Mouse (Mus musculus): Measurements from ENCODE around the gene Zmiz1. TPM values are rescaled to one million over a fixed set of nuclear protein-coding genes. Genes with fewer than 3 reads are reported as not detected.

Zmiz1 gene
- total and polyA plus RNA-seq, 2 experiments from 2014 or later = 38.0 to 75.6 TPM

- 81% methylated on average over 11 of the region's 11 CpGs for WGBS
- Histone ChIP-seq H3K4me2 (ENCODE audit: low read depth) (no peak overlapping the region), H3K27me3 (ENCODE audit: insufficient read depth, low read length) (no peaks in the 10 kb centered on the region), H3K9me3 (ENCODE audit: low read length) (no peaks in the 10 kb centered on the region), H3K4me3 (ENCODE audit: low read depth, low read length) (no peak overlapping the region), H3K4me1 (ENCODE audit: insufficient read depth) (no peaks in the 10 kb centered on the region), H3K9ac (no peak overlapping the region), H3K27ac (ENCODE audit: low read depth, low read length) (no peak overlapping the region), H3K36me3 (ENCODE audit: insufficient read depth) (0 out of 2 replicates have a peak, but pooled peaks cover 4% of the 10 kb centered on the region)
- ATAC-seq = no peak
- DNase-seq = no peak
- TF ChIP-seq CTCF (IDR thresholded peaks at IDR 0.05; ENCODE audit: low read depth) = no peak
Observed at GRCm38 (mm10) chr14:25534918-25535582, 76.1 kb downstream of the Zmiz1 start.

- Histone ChIP-seq H3K4me1 (ENCODE audit: insufficient read depth) (no peaks in the 10 kb centered on the region), H3K9ac (no peak overlapping the region), H3K27ac (ENCODE audit: low read depth, low read length) (no peak overlapping the region), H3K27me3 (ENCODE audit: insufficient read depth, low read length) (no peaks in the 10 kb centered on the region), H3K9me3 (ENCODE audit: low read length) (no peaks in the 10 kb centered on the region), H3K4me2 (ENCODE audit: low read depth) (no peak overlapping the region), H3K4me3 (ENCODE audit: low read depth, low read length) (no peak overlapping the region), H3K36me3 (ENCODE audit: insufficient read depth) (0 out of 2 replicates have a peak, but pooled peaks cover 4% of the 10 kb centered on the region)
- WGBS = 83% methylated on average over 4 of the region's 4 CpGs
- DNase-seq = no peak
- no peak for ATAC-seq
- TF ChIP-seq CTCF (IDR thresholded peaks at IDR 0.05; ENCODE audit: low read depth) = no peak
Observed at GRCm38 (mm10) chr14:25535583-25535943, 76.6 kb downstream of the Zmiz1 start.

- 0 out of 2 replicates have a peak, but pooled peaks cover 4% of the 10 kb centered on the region for H3K36me3 ChIP-seq (ENCODE audit: insufficient read depth)
- H3K27me3 ChIP-seq (ENCODE audit: insufficient read depth, low read length) = no peaks in the 10 kb centered on the region
- no peak overlapping the region for H3K27ac ChIP-seq (ENCODE audit: low read depth, low read length)
- TF ChIP-seq CTCF (IDR thresholded peaks at IDR 0.05; ENCODE audit: low read depth) = no peak
- no peak overlapping the region for H3K9ac ChIP-seq
- H3K9me3 ChIP-seq (ENCODE audit: low read length) = no peaks in the 10 kb centered on the region
- H3K4me2 ChIP-seq (ENCODE audit: low read depth) = no peak overlapping the region
- DNase-seq (no peak), ATAC-seq (no peak; the same call in 1 of the 2 replicates)
- WGBS = 93% methylated on average over 8 of the region's 8 CpGs
- no peak overlapping the region for H3K4me3 ChIP-seq (ENCODE audit: low read depth, low read length)
- no peaks in the 10 kb centered on the region for H3K4me1 ChIP-seq (ENCODE audit: insufficient read depth)
Observed at GRCm38 (mm10) chr14:25536476-25536875, 77.5 kb downstream of the Zmiz1 start.

- WGBS = 96% methylated on average over 1 of the region's 1 CpGs
Observed at GRCm38 (mm10) chr14:25537351-25537750, 78.4 kb downstream of the Zmiz1 start.

GRCm38 (mm10) chr14:25538522-25538921, 79.5 kb downstream of the Zmiz1 start:
- Histone ChIP-seq H3K9me3 (ENCODE audit: low read length) (no peaks in the 10 kb centered on the region), H3K4me2 (ENCODE audit: low read depth) (no peak overlapping the region), H3K4me3 (ENCODE audit: low read depth, low read length) (no peak overlapping the region), H3K27me3 (ENCODE audit: insufficient read depth, low read length) (no peaks in the 10 kb centered on the region), H3K9ac (no peak overlapping the region), H3K27ac (ENCODE audit: low read depth, low read length) (no peak overlapping the region), H3K36me3 (ENCODE audit: insufficient read depth) (0 out of 2 replicates have a peak, but pooled peaks cover 4% of the 10 kb centered on the region), H3K4me1 (ENCODE audit: insufficient read depth) (no peaks in the 10 kb centered on the region)
- no peak for ATAC-seq
- DNase-seq = no peak
- WGBS = 76% methylated on average over 2 of the region's 2 CpGs
- TF ChIP-seq CTCF (IDR thresholded peaks at IDR 0.05; ENCODE audit: low read depth) = no peak

More at GRCm38 (mm10) chr14:25537351-25537750, 78.4 kb downstream of the Zmiz1 start:
- H3K4me3 ChIP-seq (ENCODE audit: low read depth, low read length) = no peak overlapping the region
- no peak for DNase-seq
- ATAC-seq = no peak
- no peaks in the 10 kb centered on the region for H3K4me1 ChIP-seq (ENCODE audit: insufficient read depth)
- H3K27me3 ChIP-seq (ENCODE audit: insufficient read depth, low read length) = no peaks in the 10 kb centered on the region
- no peaks in the 10 kb centered on the region for H3K9me3 ChIP-seq (ENCODE audit: low read length)
- no peak overlapping the region for H3K27ac ChIP-seq (ENCODE audit: low read depth, low read length)
- H3K4me2 ChIP-seq (ENCODE audit: low read depth) = no peak overlapping the region
- H3K36me3 ChIP-seq (ENCODE audit: insufficient read depth) = 0 out of 2 replicates have a peak, but pooled peaks cover 4% of the 10 kb centered on the region
- TF ChIP-seq CTCF (IDR thresholded peaks at IDR 0.05; ENCODE audit: low read depth) = no peak
- no peak overlapping the region for H3K9ac ChIP-seq

- Histone ChIP-seq H3K9me3 (ENCODE audit: low read length) (no peaks in the 10 kb centered on the region), H3K4me3 (ENCODE audit: low read depth, low read length) (no peak overlapping the region), H3K4me1 (ENCODE audit: insufficient read depth) (no peaks in the 10 kb centered on the region), H3K27ac (ENCODE audit: low read depth, low read length) (no peak overlapping the region), H3K4me2 (ENCODE audit: low read depth) (no peak overlapping the region), H3K9ac (no peak overlapping the region), H3K27me3 (ENCODE audit: insufficient read depth, low read length) (no peaks in the 10 kb centered on the region), H3K36me3 (ENCODE audit: insufficient read depth) (0 out of 2 replicates have a peak, but pooled peaks cover 4% of the 10 kb centered on the region)
- peak; percentile 25; the same call in 1 of the 2 replicates for ATAC-seq
- 79% methylated on average over 10 of the region's 10 CpGs for WGBS
- TF ChIP-seq CTCF (IDR thresholded peaks at IDR 0.05; ENCODE audit: low read depth) = peak; percentile 25; the same call in 1 of the 2 replicates
- DNase-seq = no peak
Observed at GRCm38 (mm10) chr14:25539493-25540116, 80.6 kb downstream of the Zmiz1 start.

- H3K4me1 ChIP-seq (ENCODE audit: insufficient read depth) = no peaks in the 10 kb centered on the region
- ATAC-seq = no peak
- 0 out of 2 replicates have a peak, but pooled peaks cover 4% of the 10 kb centered on the region for H3K36me3 ChIP-seq (ENCODE audit: insufficient read depth)
- TF ChIP-seq CTCF (IDR thresholded peaks at IDR 0.05; ENCODE audit: low read depth) = no peak
- no peak overlapping the region for H3K4me2 ChIP-seq (ENCODE audit: low read depth)
- H3K9ac ChIP-seq = no peak overlapping the region
- H3K4me3 ChIP-seq (ENCODE audit: low read depth, low read length) = no peak overlapping the region
- DNase-seq = no peak
- no peaks in the 10 kb centered on the region for H3K27me3 ChIP-seq (ENCODE audit: insufficient read depth, low read length)
- 82% methylated on average over 4 of the region's 4 CpGs for WGBS
- no peaks in the 10 kb centered on the region for H3K9me3 ChIP-seq (ENCODE audit: low read length)
- no peak overlapping the region for H3K27ac ChIP-seq (ENCODE audit: low read depth, low read length)
Observed at GRCm38 (mm10) chr14:25540172-25540571, 81.2 kb downstream of the Zmiz1 start.
